Mouse (Mus musculus): Measurements from ENCODE around the gene Islr2.
A peak's percentile ranks its signal among the peaks of the same experiment; 100 is the strongest.

The Islr2 gene

GRCm38 (mm10) chr9:58220218-58220903 lies 16.2 kb upstream of the Islr2 start:
- DNase-seq (ENCODE audit: low read depth, low spot score), result no peak

- no peak for DNase-seq (ENCODE audit: low read depth, low spot score)
Measured at GRCm38 (mm10) chr9:58218539-58218938, 14.4 kb upstream of the Islr2 start.

GRCm38 (mm10) chr9:58216402-58216801 lies 12.3 kb upstream of the Islr2 start:
- no peak for DNase-seq (ENCODE audit: low read depth, low spot score)

GRCm38 (mm10) chr9:58214519-58215180 lies 10.5 kb upstream of the Islr2 start:
- no peak for DNase-seq (ENCODE audit: low read depth, low spot score)

- no peak for DNase-seq (ENCODE audit: low read depth, low spot score)
Measured at GRCm38 (mm10) chr9:58213865-58214264, 9.7 kb upstream of the Islr2 start.

- no peak for DNase-seq (ENCODE audit: low read depth, low spot score)
Measured at GRCm38 (mm10) chr9:58213377-58213776, 9.3 kb upstream of the Islr2 start.

GRCm38 (mm10) chr9:58210304-58210627 lies 6.1 kb upstream of the Islr2 start:
- DNase-seq (ENCODE audit: low read depth, low spot score), result no peak

- no peak for DNase-seq (ENCODE audit: low read depth, low spot score)
Measured at GRCm38 (mm10) chr9:58209462-58210303, 5.6 kb upstream of the Islr2 start.

GRCm38 (mm10) chr9:58206013-58206412 lies 1.9 kb upstream of the Islr2 start:
- DNase-seq (ENCODE audit: low read depth, low spot score), result no peak

GRCm38 (mm10) chr9:58204448-58205000 lies 405 bp upstream of the Islr2 start:
- DNase-seq (ENCODE audit: low read depth, low spot score), result peak; percentile 85

GRCm38 (mm10) chr9:58202676-58203453 lies 1.3 kb downstream of the Islr2 start:
- no peak for DNase-seq (ENCODE audit: low read depth, low spot score)

GRCm38 (mm10) chr9:58201861-58202549 lies 2.1 kb downstream of the Islr2 start:
- no peak for DNase-seq (ENCODE audit: low read depth, low spot score)

- DNase-seq (ENCODE audit: low read depth, low spot score), result no peak
Measured at GRCm38 (mm10) chr9:58201091-58201842, 2.9 kb downstream of the Islr2 start.

- DNase-seq (ENCODE audit: low read depth, low spot score), result no peak
Measured at GRCm38 (mm10) chr9:58200270-58201090, 3.6 kb downstream of the Islr2 start.

GRCm38 (mm10) chr9:58199381-58200269 lies 4.5 kb downstream of the Islr2 start:
- no peak for DNase-seq (ENCODE audit: low read depth, low spot score)

- no peak for DNase-seq (ENCODE audit: low read depth, low spot score)
Measured at GRCm38 (mm10) chr9:58198801-58199371, 5.2 kb downstream of the Islr2 start.

- no peak for DNase-seq (ENCODE audit: low read depth, low spot score)
Measured at GRCm38 (mm10) chr9:58197781-58198701, 6.1 kb downstream of the Islr2 start.

Measured in embryo, embryonic 11.5 days (tissue).